In genomic region chr1:33334061-33334460, GRCm38 (mm10) we compare ENCODE assay signal across 11 mouse cellular contexts.
DNase-seq lines count a peak whose midpoint lies in the region; ATAC-seq and TF ChIP-seq lines count a peak whose summit lies in the region.
"Had no signal": no experiment of that assay in that cellular context is flagged by ENCODE, and none has a peak within 500 bp of the region (broad histone marks: within the 10 kb centered on the region; RNA-seq: fewer than 3 reads in every experiment).

No protein-coding gene starts in this region.

- 82% methylated on average over 3 of the region's 3 CpGs for WGBS in kidney, embryonic 15.5 days
- 53% methylated on average over 3 of the region's 3 CpGs for WGBS in stomach, embryonic 14.5 days
- WGBS in stomach, postnatal 0 days: 58% methylated on average over 3 of the region's 3 CpGs
- 28% methylated on average over 3 of the region's 3 CpGs for WGBS in heart, embryonic 12.5 days
- WGBS in midbrain, embryonic 16.5 days: 85% methylated on average over 3 of the region's 3 CpGs

- H3K4me2 ChIP-seq in kidney, embryonic 15.5 days: no peak overlapping the region
- H3K4me2 ChIP-seq in stomach, embryonic 14.5 days (replicated peaks; ENCODE audit: low read depth, low read length): no peak overlapping the region
- no peak overlapping the region for H3K4me2 ChIP-seq in stomach, postnatal 0 days (replicated peaks; ENCODE audit: low read depth)
- no peak overlapping the region for H3K4me2 ChIP-seq in heart, embryonic 12.5 days
- H3K4me2 ChIP-seq in midbrain, embryonic 16.5 days (ENCODE audit: low read length): no peak overlapping the region
- H3K4me2 ChIP-seq: stomach, embryonic 15.5 days had no signal

- H3K4me3 ChIP-seq in kidney, embryonic 15.5 days (replicated peaks): no peak overlapping the region
- no peak overlapping the region for H3K4me3 ChIP-seq in stomach, embryonic 14.5 days (ENCODE audit: low read depth, low read length)
- no peak overlapping the region for H3K4me3 ChIP-seq in stomach, postnatal 0 days (ENCODE audit: low read depth, low read length)
- no peak overlapping the region for H3K4me3 ChIP-seq in heart, embryonic 12.5 days
- no peak overlapping the region for H3K4me3 ChIP-seq in midbrain, embryonic 16.5 days (ENCODE audit: low read depth, low read length)
- H3K4me3 ChIP-seq: stomach, embryonic 15.5 days had no signal

- no peak overlapping the region for H3K27ac ChIP-seq in kidney, embryonic 15.5 days
- H3K27ac ChIP-seq in stomach, embryonic 14.5 days (ENCODE audit: low read length): no peak overlapping the region
- H3K27ac ChIP-seq in stomach, postnatal 0 days (replicated peaks): no peak overlapping the region
- no peak overlapping the region for H3K27ac ChIP-seq in heart, embryonic 12.5 days (ENCODE audit: poor library complexity, severe bottlenecking)
- H3K27ac ChIP-seq in midbrain, embryonic 16.5 days (ENCODE audit: low read length): no peak overlapping the region
- H3K27ac ChIP-seq: kidney, postnatal 0 days; liver, embryonic 14.5 days; stomach, embryonic 15.5 days had no signal

- no peaks in the 10 kb centered on the region for H3K36me3 ChIP-seq in kidney, embryonic 15.5 days
- H3K36me3 ChIP-seq in stomach, embryonic 14.5 days (ENCODE audit: control insufficient read depth, insufficient read depth, low read length): no peaks in the 10 kb centered on the region
- H3K36me3 ChIP-seq in stomach, postnatal 0 days (ENCODE audit: control insufficient read depth, insufficient read depth, low read length): no peaks in the 10 kb centered on the region
- no peaks in the 10 kb centered on the region for H3K36me3 ChIP-seq in heart, embryonic 12.5 days
- no peaks in the 10 kb centered on the region for H3K36me3 ChIP-seq in midbrain, embryonic 16.5 days (ENCODE audit: control insufficient read depth, insufficient read depth, low read length)
- H3K36me3 ChIP-seq: stomach, embryonic 15.5 days had no signal

- H3K9ac ChIP-seq in kidney, embryonic 15.5 days: no peak overlapping the region
- H3K9ac ChIP-seq in stomach, embryonic 14.5 days (replicated peaks; ENCODE audit: low read depth, low read length): no peak overlapping the region
- H3K9ac ChIP-seq in stomach, postnatal 0 days (ENCODE audit: low read length): no peak overlapping the region
- H3K9ac ChIP-seq in heart, embryonic 12.5 days: no peak overlapping the region
- H3K9ac ChIP-seq in midbrain, embryonic 16.5 days (ENCODE audit: low read depth, low read length): no peak overlapping the region
- H3K9ac ChIP-seq: liver, embryonic 14.5 days; stomach, embryonic 15.5 days had no signal

- peak; percentile 2 for DNase-seq in kidney, adult 11 months
- no peak for DNase-seq in stomach, postnatal 0 days (ENCODE audit: low spot score)
- DNase-seq in embryo, embryonic 11 days: no peak

- H3K4me1 ChIP-seq in kidney, embryonic 15.5 days: no peaks in the 10 kb centered on the region
- no peaks in the 10 kb centered on the region for H3K4me1 ChIP-seq in stomach, embryonic 14.5 days (ENCODE audit: control insufficient read depth, insufficient read depth, low read length)
- no peaks in the 10 kb centered on the region for H3K4me1 ChIP-seq in stomach, postnatal 0 days (replicated peaks; ENCODE audit: control insufficient read depth, insufficient read depth)
- H3K4me1 ChIP-seq in heart, embryonic 12.5 days (replicated peaks): peaks cover 9% of the 10 kb centered on the region; the same call in 1 of the 2 replicates
- no peaks in the 10 kb centered on the region for H3K4me1 ChIP-seq in midbrain, embryonic 16.5 days (ENCODE audit: control insufficient read depth, insufficient read depth, low read length)
- H3K4me1 ChIP-seq: stomach, embryonic 15.5 days had no signal

- no peaks in the 10 kb centered on the region for H3K27me3 ChIP-seq in kidney, embryonic 15.5 days
- H3K27me3 ChIP-seq in stomach, embryonic 14.5 days (ENCODE audit: control insufficient read depth, insufficient read depth, low read length): no peaks in the 10 kb centered on the region
- no peaks in the 10 kb centered on the region for H3K27me3 ChIP-seq in stomach, postnatal 0 days (ENCODE audit: control insufficient read depth, insufficient read depth, low read length)
- H3K27me3 ChIP-seq in heart, embryonic 12.5 days (replicated peaks): no peaks in the 10 kb centered on the region
- H3K27me3 ChIP-seq in midbrain, embryonic 16.5 days (ENCODE audit: control insufficient read depth, insufficient read depth, low read depth, low read length): no peaks in the 10 kb centered on the region
- H3K27me3 ChIP-seq: stomach, embryonic 15.5 days had no signal

- no peak for TF ChIP-seq CTCF in stomach, postnatal 0 days (IDR thresholded peaks at IDR 0.05; ENCODE audit: low read depth)

- no peak for TF ChIP-seq EP300 in stomach, postnatal 0 days (optimal IDR thresholded peaks at IDR 0.05)

- no peaks in the 10 kb centered on the region for H3K9me3 ChIP-seq in kidney, embryonic 15.5 days (replicated peaks)
- no peaks in the 10 kb centered on the region for H3K9me3 ChIP-seq in stomach, embryonic 14.5 days (ENCODE audit: control insufficient read depth, low read depth, low read length)
- no peaks in the 10 kb centered on the region for H3K9me3 ChIP-seq in stomach, postnatal 0 days (ENCODE audit: control insufficient read depth, low read length)
- H3K9me3 ChIP-seq in heart, embryonic 12.5 days (replicated peaks): no peaks in the 10 kb centered on the region
- no peaks in the 10 kb centered on the region for H3K9me3 ChIP-seq in midbrain, embryonic 16.5 days (replicated peaks; ENCODE audit: control insufficient read depth, low read length, poor library complexity, severe bottlenecking)
- H3K9me3 ChIP-seq: stomach, embryonic 15.5 days had no signal

- ATAC-seq in kidney, embryonic 15.5 days (replicated peaks; ENCODE audit: low FRiP score): no peak
- ATAC-seq in stomach, embryonic 14.5 days (ENCODE audit: insufficient number of reproducible peaks, insufficient read depth, low FRiP score, low read depth): 0 out of 2 replicates have a peak, but pooled peaks have one; percentile 46
- ATAC-seq in stomach, postnatal 0 days (ENCODE audit: low FRiP score, low TSS enrichment): no peak
- peak; percentile 81 for ATAC-seq in heart, embryonic 12.5 days (ENCODE audit: insufficient number of reproducible peaks, low FRiP score)
- no peak for ATAC-seq in CD4-positive, CD25-positive, alpha-beta regulatory T cell, adult 4 months
- no peak for ATAC-seq in midbrain, embryonic 16.5 days

Comparison
In these comparisons a context has a peak if more than half of its experiments do, and no peak if none do; other contexts are left out.
1. ATAC-seq: peak in stomach, embryonic 14.5 days (single experiment) and heart, embryonic 12.5 days (single experiment); none in kidney, embryonic 15.5 days (single experiment), stomach, postnatal 0 days (single experiment), CD4-positive, CD25-positive, alpha-beta regulatory T cell, adult 4 months (single experiment) and midbrain, embryonic 16.5 days (single experiment).